Mouse (Mus musculus): Measurements from ENCODE around the gene Gm42372. TPM values are rescaled to one million over a fixed set of nuclear protein-coding genes. Genes with fewer than 3 reads are reported as not detected.

Gene Gm42372
- total and polyA plus RNA-seq, 2 experiments from 2014 or later: 5.9 to 40.0 TPM

GRCm38 (mm10) chr7:16944808-16945315, 38.0 kb upstream of the Gm42372 start:
- peak overlapping the region; percentile 97 for H3K9ac ChIP-seq
- peak overlapping the region; percentile 91 for H3K4me2 ChIP-seq (ENCODE audit: low read depth)
- H3K27me3 ChIP-seq (ENCODE audit: insufficient read depth, low read length): no peaks in the 10 kb centered on the region
- ATAC-seq (peak; percentile 12), DNase-seq (no peak)
- TF ChIP-seq CTCF (IDR thresholded peaks at IDR 0.05; ENCODE audit: low read depth): no peak
- no peaks in the 10 kb centered on the region for H3K36me3 ChIP-seq (ENCODE audit: insufficient read depth)
- peak overlapping the region; percentile 83 for H3K4me3 ChIP-seq (ENCODE audit: low read depth, low read length)
- H3K9me3 ChIP-seq (ENCODE audit: low read length): no peaks in the 10 kb centered on the region
- H3K27ac ChIP-seq (ENCODE audit: low read depth, low read length): peak overlapping the region; percentile 95
- 2% methylated on average over 22 of the region's 22 CpGs for WGBS
- H3K4me1 ChIP-seq (ENCODE audit: insufficient read depth): peaks cover 51% of the 10 kb centered on the region

- H3K4me1 ChIP-seq (ENCODE audit: insufficient read depth): peaks cover 46% of the 10 kb centered on the region
- no peak for DNase-seq
- WGBS: 15% methylated on average over 17 of the region's 17 CpGs
These were observed 37.5 kb upstream of the Gm42372 start for GRCm38 (mm10) chr7:16945419-16945818.

GRCm38 (mm10) chr7:16946441-16947348, 36.2 kb upstream of the Gm42372 start:
- H3K27me3 ChIP-seq (ENCODE audit: insufficient read depth, low read length): no peaks in the 10 kb centered on the region
- 4% methylated on average over 51 of the region's 53 CpGs for WGBS
- peak overlapping the region; percentile 95 for H3K27ac ChIP-seq (ENCODE audit: low read depth, low read length)
- peak overlapping the region; percentile 91 for H3K4me2 ChIP-seq (ENCODE audit: low read depth)
- H3K36me3 ChIP-seq (ENCODE audit: insufficient read depth): no peaks in the 10 kb centered on the region
- no peaks in the 10 kb centered on the region for H3K9me3 ChIP-seq (ENCODE audit: low read length)
- peak overlapping the region; percentile 97 for H3K9ac ChIP-seq
- ATAC-seq: no peak
- peaks cover 40% of the 10 kb centered on the region for H3K4me1 ChIP-seq (ENCODE audit: insufficient read depth)
- peak; percentile 47 for TF ChIP-seq CTCF (IDR thresholded peaks at IDR 0.05; ENCODE audit: low read depth)
- H3K4me3 ChIP-seq (ENCODE audit: low read depth, low read length): peak overlapping the region; percentile 83
- DNase-seq: no peak

More at GRCm38 (mm10) chr7:16945419-16945818, 37.5 kb upstream of the Gm42372 start:
- ATAC-seq: no peak
- peak overlapping the region; percentile 83 for H3K4me3 ChIP-seq (ENCODE audit: low read depth, low read length)
- no peaks in the 10 kb centered on the region for H3K27me3 ChIP-seq (ENCODE audit: insufficient read depth, low read length)
- H3K9ac ChIP-seq: peak overlapping the region; percentile 97
- no peak for TF ChIP-seq CTCF (IDR thresholded peaks at IDR 0.05; ENCODE audit: low read depth)
- no peaks in the 10 kb centered on the region for H3K36me3 ChIP-seq (ENCODE audit: insufficient read depth)
- peak overlapping the region; percentile 91 for H3K4me2 ChIP-seq (ENCODE audit: low read depth)
- no peaks in the 10 kb centered on the region for H3K9me3 ChIP-seq (ENCODE audit: low read length)
- peak overlapping the region; percentile 95 for H3K27ac ChIP-seq (ENCODE audit: low read depth, low read length)

GRCm38 (mm10) chr7:16947349-16947895, 35.5 kb upstream of the Gm42372 start:
- peak overlapping the region; percentile 83 for H3K4me3 ChIP-seq (ENCODE audit: low read depth, low read length)
- no peaks in the 10 kb centered on the region for H3K36me3 ChIP-seq (ENCODE audit: insufficient read depth)
- no peaks in the 10 kb centered on the region for H3K9me3 ChIP-seq (ENCODE audit: low read length)
- H3K4me2 ChIP-seq (ENCODE audit: low read depth): peak overlapping the region; percentile 91
- TF ChIP-seq CTCF (IDR thresholded peaks at IDR 0.05; ENCODE audit: low read depth): no peak
- peaks cover 40% of the 10 kb centered on the region for H3K4me1 ChIP-seq (ENCODE audit: insufficient read depth)
- peak overlapping the region; percentile 97 for H3K9ac ChIP-seq
- H3K27ac ChIP-seq (ENCODE audit: low read depth, low read length): peak overlapping the region; percentile 95
- WGBS: 14% methylated on average over 21 of the region's 22 CpGs
- no peak for ATAC-seq
- no peaks in the 10 kb centered on the region for H3K27me3 ChIP-seq (ENCODE audit: insufficient read depth, low read length)
- no peak for DNase-seq

- Histone ChIP-seq H3K27ac (ENCODE audit: low read depth, low read length) (peak overlapping the region; percentile 95; the same call in 1 of the 2 replicates), H3K36me3 (ENCODE audit: insufficient read depth) (no peaks in the 10 kb centered on the region), H3K9ac (peak overlapping the region; percentile 97), H3K4me1 (ENCODE audit: insufficient read depth) (peaks cover 38% of the 10 kb centered on the region), H3K9me3 (ENCODE audit: low read length) (no peaks in the 10 kb centered on the region), H3K4me3 (ENCODE audit: low read depth, low read length) (peak overlapping the region; percentile 83), H3K27me3 (ENCODE audit: insufficient read depth, low read length) (no peaks in the 10 kb centered on the region), H3K4me2 (ENCODE audit: low read depth) (peak overlapping the region; percentile 91)
- DNase-seq (no peak), ATAC-seq (no peak)
- WGBS: under 1% methylated on average over 4 of the region's 4 CpGs
- no peak for TF ChIP-seq CTCF (IDR thresholded peaks at IDR 0.05; ENCODE audit: low read depth)
These were observed 34.9 kb upstream of the Gm42372 start for GRCm38 (mm10) chr7:16947959-16948361.

GRCm38 (mm10) chr7:16948923-16949458, 33.9 kb upstream of the Gm42372 start:
- H3K9me3 ChIP-seq (ENCODE audit: low read length): no peaks in the 10 kb centered on the region
- H3K4me3 ChIP-seq (ENCODE audit: low read depth, low read length): peak overlapping the region; percentile 83; the same call in 1 of the 2 replicates
- peaks cover 29% of the 10 kb centered on the region for H3K4me1 ChIP-seq (ENCODE audit: insufficient read depth)
- DNase-seq: no peak
- H3K4me2 ChIP-seq (ENCODE audit: low read depth): peak overlapping the region; percentile 91
- H3K9ac ChIP-seq: peak overlapping the region; percentile 97; the same call in 1 of the 2 replicates
- H3K27ac ChIP-seq (ENCODE audit: low read depth, low read length): peak overlapping the region; percentile 62
- no peaks in the 10 kb centered on the region for H3K27me3 ChIP-seq (ENCODE audit: insufficient read depth, low read length)
- TF ChIP-seq CTCF (IDR thresholded peaks at IDR 0.05; ENCODE audit: low read depth): peak; percentile 53
- ATAC-seq: no peak
- no peaks in the 10 kb centered on the region for H3K36me3 ChIP-seq (ENCODE audit: insufficient read depth)
- WGBS: 54% methylated on average over 8 of the region's 8 CpGs
